Mouse (Mus musculus) Muller cell, postnatal 12 days (primary cell): ENCODE data around the gene Gdpd3.

Source experiments
- DNase-seq: peaks from one replicate; pipeline ENCODE4 v3.0.0-alpha.2; 2015; ENCODE audit errors: inconsistent ontology term

Gdpd3 gene

DNA sequence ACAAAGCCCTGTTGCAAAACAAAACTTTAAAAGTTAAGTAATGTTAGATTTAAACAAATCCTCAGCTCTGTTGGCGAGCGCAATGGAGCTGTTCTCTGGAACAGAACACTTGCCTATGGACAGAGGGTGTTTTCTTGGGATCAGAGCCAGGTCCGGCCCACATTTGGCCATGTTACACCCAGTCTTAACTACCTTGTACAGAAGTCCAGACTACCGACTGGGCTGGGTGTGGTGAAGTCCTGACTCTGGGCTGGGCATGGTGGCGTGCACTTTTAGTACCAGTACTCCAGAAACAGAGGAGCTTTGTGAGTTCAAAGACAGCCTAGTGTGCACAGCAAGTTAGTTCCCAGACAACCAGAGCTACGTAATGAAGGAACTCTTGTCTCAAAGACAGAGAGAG is 40.8 kb downstream of the Gdpd3 start:
- DNase-seq, result no peak

DNA sequence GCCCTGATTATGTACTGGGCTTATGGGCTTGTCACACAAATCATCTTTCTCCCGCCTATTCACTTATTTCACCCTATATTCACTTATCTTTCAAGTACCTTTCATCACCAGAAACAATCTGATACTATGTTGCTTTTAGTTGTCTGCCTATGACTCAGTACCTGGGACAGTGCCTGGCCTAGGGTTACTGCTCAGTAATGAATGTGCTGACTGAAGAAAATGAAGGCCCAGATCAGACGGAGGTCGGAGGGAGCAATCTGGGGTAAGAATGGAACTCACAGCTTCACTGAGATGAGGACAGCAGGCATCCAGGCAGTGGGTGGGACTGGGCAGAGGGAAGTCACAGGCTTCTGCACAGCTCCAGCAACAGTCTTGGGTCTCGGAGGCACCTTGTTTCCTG is 41.3 kb downstream of the Gdpd3 start:
- DNase-seq, result no peak

DNA sequence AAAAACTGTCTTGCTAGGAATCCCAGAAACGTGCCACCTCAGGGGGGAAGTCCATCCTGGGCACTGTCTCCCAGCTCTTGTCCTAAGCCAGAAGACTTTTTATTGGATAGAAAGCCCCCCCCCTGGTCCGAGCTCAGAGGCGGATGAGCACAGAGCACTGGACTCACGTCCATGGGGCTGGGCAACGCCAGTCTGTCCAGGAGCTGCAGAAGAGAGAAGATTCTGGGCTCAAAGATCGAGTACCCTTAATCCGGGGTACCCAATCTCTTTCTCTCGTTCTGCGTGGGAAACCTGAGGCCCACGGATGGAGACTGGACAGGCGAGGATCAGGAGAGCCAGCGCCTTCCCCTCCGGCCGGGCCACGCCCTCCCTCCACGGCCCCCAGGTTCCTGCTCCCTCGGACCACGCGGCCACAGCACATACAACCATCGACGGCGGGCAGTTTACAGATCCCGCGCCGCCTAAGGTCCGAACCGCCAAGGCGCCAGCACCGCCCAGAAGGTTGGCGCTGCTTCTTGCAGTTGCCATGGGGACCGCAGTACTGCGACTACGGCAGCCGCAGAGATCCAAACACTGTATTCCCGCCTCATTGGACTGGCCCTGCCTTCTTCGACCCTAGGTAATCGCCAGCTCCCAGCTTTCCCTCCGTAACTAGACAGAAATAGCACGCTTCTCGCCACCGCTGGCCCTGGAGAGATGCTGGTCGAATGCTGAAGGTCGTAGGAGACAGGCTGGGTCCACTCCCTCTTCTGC is 42.7 kb downstream of the Gdpd3 start:
- peak; percentile 83 for DNase-seq

DNA sequence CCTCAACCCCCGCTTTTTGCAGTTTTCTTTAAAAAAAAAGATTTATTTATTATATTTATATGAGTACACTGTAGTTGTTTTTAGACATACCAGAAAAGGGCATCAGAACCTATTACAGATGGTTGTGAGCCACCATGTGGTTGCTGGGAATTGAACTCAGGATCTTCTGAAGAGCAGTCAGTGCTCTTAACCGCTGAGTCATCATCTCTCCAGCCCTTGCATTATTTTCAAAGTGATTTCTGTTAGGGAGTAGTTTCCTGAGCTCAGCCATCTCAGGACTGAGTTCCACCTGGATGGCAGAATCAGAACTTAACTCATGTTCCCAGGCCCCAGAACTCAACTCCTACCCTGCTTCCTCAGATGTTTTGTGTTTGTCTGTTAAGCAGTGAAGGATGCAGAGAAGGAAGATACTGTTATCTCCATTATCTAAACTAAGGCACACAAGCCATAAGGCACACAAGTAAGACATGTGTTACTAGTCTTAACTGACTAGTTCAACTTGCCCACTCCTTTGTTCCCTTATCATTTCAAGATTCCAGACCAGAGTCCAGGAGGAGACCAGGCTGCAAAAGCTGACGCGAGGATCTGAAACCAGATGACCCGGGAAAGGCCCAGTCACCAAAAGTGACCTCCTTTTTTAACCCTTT is 43.7 kb downstream of the Gdpd3 start:
- DNase-seq, result no peak

GRCm38 (mm10) chr7:126815726-126816222 is 49.6 kb downstream of the Gdpd3 start:
- DNase-seq, result no peak

DNA sequence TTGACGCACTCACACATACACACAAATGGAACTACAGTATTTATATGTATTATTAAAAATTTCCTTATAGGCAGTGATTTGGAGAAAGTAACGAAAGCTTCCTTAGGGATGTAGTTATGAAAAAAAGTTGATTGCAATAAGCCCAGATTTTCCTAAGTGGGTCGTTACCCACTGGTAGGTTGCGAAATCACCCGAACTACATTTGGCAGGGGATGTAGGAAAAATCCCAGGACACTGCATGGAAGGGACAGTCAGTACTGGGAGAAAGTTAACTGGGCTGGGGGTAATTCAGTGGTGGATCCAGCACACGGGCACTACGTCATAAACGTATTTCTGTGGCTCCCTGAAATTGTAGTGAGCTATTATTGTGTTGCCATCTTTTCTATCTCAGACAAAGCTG is 50.4 kb downstream of the Gdpd3 start:
- no peak for DNase-seq

DNA sequence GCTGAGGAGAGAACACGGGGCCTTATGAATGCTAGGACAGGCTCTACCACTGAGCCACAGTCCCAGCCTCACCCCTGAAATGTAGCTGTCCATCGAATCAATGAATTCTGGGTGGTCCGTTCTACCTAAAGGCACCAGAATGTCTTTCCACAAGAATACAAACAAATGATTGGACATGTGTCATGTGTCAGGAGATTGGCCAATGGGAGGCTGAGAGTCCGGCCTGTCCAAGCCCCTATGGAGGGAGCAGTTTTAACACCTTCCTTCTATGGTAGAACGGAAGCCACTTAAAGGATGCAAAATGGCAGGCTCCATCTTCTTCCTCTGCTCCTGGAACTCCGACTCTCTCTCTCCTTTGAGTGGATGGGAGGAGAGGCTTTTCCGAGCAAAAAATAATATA is 51.5 kb downstream of the Gdpd3 start:
- no peak for DNase-seq

GRCm38 (mm10) chr7:126818818-126819217 is 52.7 kb downstream of the Gdpd3 start:
- no peak for DNase-seq

DNA sequence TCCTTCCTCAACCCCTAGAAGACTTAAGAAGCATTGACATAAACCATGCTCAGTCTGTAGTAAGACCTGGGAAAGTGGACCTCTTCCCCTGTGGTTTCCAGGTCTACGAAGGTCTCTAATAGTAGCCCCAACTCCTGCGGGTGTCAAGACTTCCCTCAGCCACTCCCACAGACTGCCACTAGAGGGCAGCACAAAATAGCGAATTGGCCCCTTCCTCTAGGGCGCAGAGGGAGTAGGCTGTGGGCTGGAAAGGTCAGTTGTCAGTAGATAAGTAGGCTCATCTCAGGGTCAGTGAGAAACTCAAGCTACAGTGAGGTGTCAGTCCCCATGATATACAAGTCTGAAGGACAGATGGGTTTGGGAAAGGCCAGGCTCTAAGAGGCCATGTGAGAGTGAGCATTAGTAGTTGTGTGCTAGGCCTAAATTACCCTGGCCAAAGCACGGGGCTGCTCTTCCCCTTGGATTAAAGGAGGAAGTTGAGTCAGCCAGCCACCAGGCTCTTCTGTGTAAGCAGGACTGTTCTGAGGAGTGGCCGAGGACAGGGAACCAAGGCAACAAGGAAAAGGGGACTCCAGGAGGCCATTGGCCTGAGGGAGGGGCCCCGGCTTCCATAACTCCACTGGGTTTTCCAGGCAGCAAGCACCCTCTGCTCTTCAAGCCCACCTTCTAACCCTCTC is 55.8 kb downstream of the Gdpd3 start:
- peak; percentile 58 for DNase-seq

DNA sequence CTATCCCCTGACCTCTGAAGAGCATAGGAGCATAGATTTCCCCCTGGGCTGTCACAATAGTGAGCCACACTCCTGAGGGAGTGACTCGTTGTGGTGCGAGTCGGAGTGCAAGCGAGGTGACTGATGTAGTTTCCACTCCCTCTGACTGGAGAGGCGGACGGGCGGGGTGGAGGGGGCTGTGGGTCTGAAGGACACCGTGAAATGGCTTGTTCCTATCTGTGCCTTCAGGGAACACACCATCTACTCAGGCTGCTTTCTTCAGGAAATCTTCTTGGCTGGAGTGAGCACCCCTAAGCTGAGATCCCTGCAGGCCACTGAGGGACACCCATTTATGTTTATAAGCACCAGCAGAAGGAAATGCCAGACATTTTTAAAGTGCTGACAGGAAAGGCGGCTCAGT is 56.6 kb downstream of the Gdpd3 start:
- no peak for DNase-seq

DNA sequence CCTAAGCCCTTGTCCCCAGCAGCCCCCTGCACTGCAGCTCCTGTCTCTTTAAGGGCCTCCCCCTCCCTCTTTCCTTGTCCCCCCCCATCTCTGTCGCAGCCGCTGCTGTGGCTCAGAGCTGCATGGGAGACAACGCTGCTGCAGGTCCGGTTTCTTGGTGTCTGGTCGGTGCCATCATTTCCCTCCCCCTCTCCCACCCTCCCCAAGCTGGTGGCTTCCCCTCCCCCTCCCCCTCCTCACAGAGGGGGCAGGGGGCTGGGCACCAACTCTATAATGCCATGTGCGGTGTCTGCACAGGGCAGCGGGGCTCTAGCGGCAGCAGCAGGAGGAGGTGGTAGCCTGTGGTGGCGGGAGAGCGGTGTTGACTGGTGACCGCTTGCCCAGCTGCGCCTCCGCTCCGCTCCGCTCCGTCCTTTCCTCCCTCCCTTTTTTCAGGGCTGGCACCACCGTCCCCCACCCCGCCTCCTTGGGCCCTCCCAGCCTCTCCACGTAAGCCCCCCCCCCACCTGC is 57.1 kb downstream of the Gdpd3 start:
- DNase-seq, result no peak

- DNase-seq, result no peak
Measured at GRCm38 (mm10) chr7:126823940-126824339, 57.8 kb downstream of the Gdpd3 start.
